Mouse (Mus musculus): ENCODE measurements around the gene Fis1. TPM values are rescaled to one million over a fixed set of nuclear protein-coding genes. Genes with fewer than 3 reads are reported as not detected.

Fis1 gene
- polyA plus RNA-seq, 1 experiment from 2014 or later = 285 TPM

- under 1% methylated on average over 67 of the region's 67 CpGs for WGBS
- peaks cover 12% of the 10 kb centered on the region; the same call in 1 of the 2 replicates for H3K4me1 ChIP-seq (ENCODE audit: control insufficient read depth, insufficient read depth, low read length)
- peak; percentile 78 for DNase-seq (ENCODE audit: low spot score)
Observed at GRCm38 (mm10) chr5:136987138-136987933, 34.3 kb downstream of the Fis1 start.

GRCm38 (mm10) chr5:136987934-136988271 lies 34.8 kb downstream of the Fis1 start, which contains the start of gene Znhit1:
Gene Znhit1, minus strand, starts transcription at chr5:136988021.
- Histone ChIP-seq H3K36me3 (ENCODE audit: control insufficient read depth, insufficient read depth, low read length) (peaks cover 13% of the 10 kb centered on the region), H3K9ac (ENCODE audit: low read length) (peak within 1 kb of the TSS; percentile 86), H3K4me1 (ENCODE audit: control insufficient read depth, insufficient read depth, low read length) (peaks cover 12% of the 10 kb centered on the region; the same call in 1 of the 2 replicates), H3K4me2 (ENCODE audit: low read depth) (peak within 1 kb of the TSS; percentile 74), H3K9me3 (ENCODE audit: control insufficient read depth, low read length) (no peaks in the 10 kb centered on the region), H3K4me3 (ENCODE audit: low read depth, low read length) (peak within 1 kb of the TSS; percentile 57), H3K27me3 (ENCODE audit: control insufficient read depth, insufficient read depth, low read length) (no peaks in the 10 kb centered on the region), H3K27ac (ENCODE audit: low read depth, low read length) (peak within 1 kb of the TSS; percentile 93)
- no peak for DNase-seq (ENCODE audit: low spot score)
- no peak for ATAC-seq (ENCODE audit: insufficient read depth, low FRiP score, low TSS enrichment)
- 6% methylated on average over 12 of the region's 12 CpGs for WGBS

More at GRCm38 (mm10) chr5:136987138-136987933, 34.3 kb downstream of the Fis1 start:
- Histone ChIP-seq H3K36me3 (ENCODE audit: control insufficient read depth, insufficient read depth, low read length) (peaks cover 13% of the 10 kb centered on the region), H3K27me3 (ENCODE audit: control insufficient read depth, insufficient read depth, low read length) (no peaks in the 10 kb centered on the region), H3K4me2 (ENCODE audit: low read depth) (peak overlapping the region; percentile 74), H3K27ac (ENCODE audit: low read depth, low read length) (peak overlapping the region; percentile 93), H3K9ac (ENCODE audit: low read length) (peak overlapping the region; percentile 86), H3K9me3 (ENCODE audit: control insufficient read depth, low read length) (no peaks in the 10 kb centered on the region), H3K4me3 (ENCODE audit: low read depth, low read length) (peak overlapping the region; percentile 57)
- peak; percentile 70 for ATAC-seq (ENCODE audit: insufficient read depth, low FRiP score, low TSS enrichment)

GRCm38 (mm10) chr5:136988420-136988819 lies 35.3 kb downstream of the Fis1 start:
- peak overlapping the region; percentile 86 for H3K9ac ChIP-seq (ENCODE audit: low read length)
- ATAC-seq (ENCODE audit: insufficient read depth, low FRiP score, low TSS enrichment) = no peak
- DNase-seq (ENCODE audit: low spot score) = no peak
- no peaks in the 10 kb centered on the region for H3K27me3 ChIP-seq (ENCODE audit: control insufficient read depth, insufficient read depth, low read length)
- H3K4me1 ChIP-seq (ENCODE audit: control insufficient read depth, insufficient read depth, low read length) = peaks cover 12% of the 10 kb centered on the region; the same call in 1 of the 2 replicates
- WGBS = 76% methylated on average over 7 of the region's 7 CpGs
- H3K4me2 ChIP-seq (ENCODE audit: low read depth) = peak overlapping the region; percentile 74
- H3K27ac ChIP-seq (ENCODE audit: low read depth, low read length) = no peak overlapping the region
- H3K4me3 ChIP-seq (ENCODE audit: low read depth, low read length) = peak overlapping the region; percentile 57
- peaks cover 16% of the 10 kb centered on the region for H3K36me3 ChIP-seq (ENCODE audit: control insufficient read depth, insufficient read depth, low read length)
- H3K9me3 ChIP-seq (ENCODE audit: control insufficient read depth, low read length) = no peaks in the 10 kb centered on the region

- no peak overlapping the region for H3K9ac ChIP-seq (ENCODE audit: low read length)
- no peaks in the 10 kb centered on the region for H3K9me3 ChIP-seq (ENCODE audit: control insufficient read depth, low read length)
- H3K27me3 ChIP-seq (ENCODE audit: control insufficient read depth, insufficient read depth, low read length) = no peaks in the 10 kb centered on the region
- ATAC-seq (ENCODE audit: insufficient read depth, low FRiP score, low TSS enrichment) (no peak), DNase-seq (ENCODE audit: low spot score) (no peak)
- no peak overlapping the region for H3K4me2 ChIP-seq (ENCODE audit: low read depth)
- peaks cover 20% of the 10 kb centered on the region for H3K36me3 ChIP-seq (ENCODE audit: control insufficient read depth, insufficient read depth, low read length)
- H3K4me3 ChIP-seq (ENCODE audit: low read depth, low read length) = no peak overlapping the region
- 92% methylated on average over 6 of the region's 6 CpGs for WGBS
- no peak overlapping the region for H3K27ac ChIP-seq (ENCODE audit: low read depth, low read length)
- H3K4me1 ChIP-seq (ENCODE audit: control insufficient read depth, insufficient read depth, low read length) = peaks cover 12% of the 10 kb centered on the region; the same call in 1 of the 2 replicates
Observed at GRCm38 (mm10) chr5:136989801-136990200, 36.7 kb downstream of the Fis1 start.

- Histone ChIP-seq H3K9me3 (ENCODE audit: control insufficient read depth, low read length) (no peaks in the 10 kb centered on the region), H3K4me2 (ENCODE audit: low read depth) (no peak overlapping the region), H3K4me1 (ENCODE audit: control insufficient read depth, insufficient read depth, low read length) (no peaks in the 10 kb centered on the region), H3K27me3 (ENCODE audit: control insufficient read depth, insufficient read depth, low read length) (no peaks in the 10 kb centered on the region), H3K27ac (ENCODE audit: low read depth, low read length) (no peak overlapping the region), H3K9ac (ENCODE audit: low read length) (no peak overlapping the region), H3K4me3 (ENCODE audit: low read depth, low read length) (no peak overlapping the region), H3K36me3 (ENCODE audit: control insufficient read depth, insufficient read depth, low read length) (peaks cover 3% of the 10 kb centered on the region)
- no peak for ATAC-seq (ENCODE audit: insufficient read depth, low FRiP score, low TSS enrichment)
- no peak for DNase-seq (ENCODE audit: low spot score)
- 76% methylated on average over 5 of the region's 5 CpGs for WGBS
Observed at GRCm38 (mm10) chr5:136999449-136999848, 46.4 kb downstream of the Fis1 start.

GRCm38 (mm10) chr5:137000612-137001011 lies 47.5 kb downstream of the Fis1 start:
- WGBS = 77% methylated on average over 2 of the region's 2 CpGs
- Histone ChIP-seq H3K27ac (ENCODE audit: low read depth, low read length) (no peak overlapping the region), H3K27me3 (ENCODE audit: control insufficient read depth, insufficient read depth, low read length) (no peaks in the 10 kb centered on the region), H3K36me3 (ENCODE audit: control insufficient read depth, insufficient read depth, low read length) (peaks cover 2% of the 10 kb centered on the region; the same call in 1 of the 2 replicates), H3K4me3 (ENCODE audit: low read depth, low read length) (no peak overlapping the region), H3K9me3 (ENCODE audit: control insufficient read depth, low read length) (no peaks in the 10 kb centered on the region), H3K9ac (ENCODE audit: low read length) (no peak overlapping the region), H3K4me1 (ENCODE audit: control insufficient read depth, insufficient read depth, low read length) (no peaks in the 10 kb centered on the region), H3K4me2 (ENCODE audit: low read depth) (no peak overlapping the region)
- peak; percentile 32 for DNase-seq (ENCODE audit: low spot score)
- ATAC-seq (ENCODE audit: insufficient read depth, low FRiP score, low TSS enrichment) = no peak

- no peak overlapping the region for H3K4me3 ChIP-seq (ENCODE audit: low read depth, low read length)
- WGBS = 71% methylated on average over 8 of the region's 8 CpGs
- H3K27ac ChIP-seq (ENCODE audit: low read depth, low read length) = no peak overlapping the region
- no peak overlapping the region for H3K9ac ChIP-seq (ENCODE audit: low read length)
- H3K4me2 ChIP-seq (ENCODE audit: low read depth) = no peak overlapping the region
- H3K36me3 ChIP-seq (ENCODE audit: control insufficient read depth, insufficient read depth, low read length) = no peaks in the 10 kb centered on the region
- ATAC-seq (ENCODE audit: insufficient read depth, low FRiP score, low TSS enrichment) (no peak), DNase-seq (ENCODE audit: low spot score) (no peak)
- H3K27me3 ChIP-seq (ENCODE audit: control insufficient read depth, insufficient read depth, low read length) = no peaks in the 10 kb centered on the region
- no peaks in the 10 kb centered on the region for H3K4me1 ChIP-seq (ENCODE audit: control insufficient read depth, insufficient read depth, low read length)
- H3K9me3 ChIP-seq (ENCODE audit: control insufficient read depth, low read length) = no peaks in the 10 kb centered on the region
Observed at GRCm38 (mm10) chr5:137007276-137007675, 54.2 kb downstream of the Fis1 start.

- no peak for ATAC-seq (ENCODE audit: insufficient read depth, low FRiP score, low TSS enrichment)
- WGBS = 33% methylated on average over 3 of the region's 3 CpGs
- H3K9me3 ChIP-seq (ENCODE audit: control insufficient read depth, low read length) = no peaks in the 10 kb centered on the region
Observed at GRCm38 (mm10) chr5:137009988-137010387, 56.9 kb downstream of the Fis1 start.

GRCm38 (mm10) chr5:137012401-137012950 lies 59.4 kb downstream of the Fis1 start:
- Histone ChIP-seq H3K4me3 (ENCODE audit: low read depth, low read length) (no peak overlapping the region), H3K27ac (ENCODE audit: low read depth, low read length) (no peak overlapping the region), H3K36me3 (ENCODE audit: control insufficient read depth, insufficient read depth, low read length) (no peaks in the 10 kb centered on the region), H3K4me2 (ENCODE audit: low read depth) (no peak overlapping the region), H3K9me3 (ENCODE audit: control insufficient read depth, low read length) (no peaks in the 10 kb centered on the region), H3K9ac (ENCODE audit: low read length) (no peak overlapping the region), H3K4me1 (ENCODE audit: control insufficient read depth, insufficient read depth, low read length) (no peaks in the 10 kb centered on the region), H3K27me3 (ENCODE audit: control insufficient read depth, insufficient read depth, low read length) (no peaks in the 10 kb centered on the region)
- ATAC-seq (ENCODE audit: insufficient read depth, low FRiP score, low TSS enrichment) = no peak
- DNase-seq (ENCODE audit: low spot score) = no peak
- WGBS = 75% methylated on average over 15 of the region's 15 CpGs

More at GRCm38 (mm10) chr5:137009988-137010387, 56.9 kb downstream of the Fis1 start:
- Histone ChIP-seq H3K27ac (ENCODE audit: low read depth, low read length) (no peak overlapping the region), H3K27me3 (ENCODE audit: control insufficient read depth, insufficient read depth, low read length) (no peaks in the 10 kb centered on the region), H3K4me2 (ENCODE audit: low read depth) (no peak overlapping the region), H3K9ac (ENCODE audit: low read length) (no peak overlapping the region), H3K4me1 (ENCODE audit: control insufficient read depth, insufficient read depth, low read length) (no peaks in the 10 kb centered on the region), H3K4me3 (ENCODE audit: low read depth, low read length) (no peak overlapping the region), H3K36me3 (ENCODE audit: control insufficient read depth, insufficient read depth, low read length) (no peaks in the 10 kb centered on the region)
- DNase-seq (ENCODE audit: low spot score) = peak; percentile 58
